Mouse (Mus musculus) C2C12 (cell line): ENCODE results near the gene Map7d1. TPM values are rescaled to one million over a fixed set of nuclear protein-coding genes. Genes with fewer than 3 reads are reported as not detected.

Experiments
- H3K27me3 ChIP-seq: one replicate; pipeline ENCODE4 v1.6.1; 2011; ENCODE audit not compliant: control insufficient read depth, insufficient read depth, insufficient read length
- H3K36me3 ChIP-seq: one replicate; pipeline ENCODE4 v1.6.1; 2011; ENCODE audit not compliant: control insufficient read depth, insufficient read depth
- H3K4me3 ChIP-seq: one replicate; pipeline ENCODE4 v1.5.1; 2011; ENCODE audit warnings: mild to moderate bottlenecking, control low read depth; ENCODE audit not compliant: poor library complexity, insufficient read depth, severe bottlenecking
- H3K79me2 ChIP-seq: one replicate; pipeline ENCODE4 v1.6.1; 2011; ENCODE audit not compliant: control insufficient read depth, insufficient read depth
- H3K79me3 ChIP-seq: one replicate; pipeline ENCODE4 v1.6.1; 2011; ENCODE audit warnings: low read depth, control low read depth
- H3ac ChIP-seq: one replicate; pipeline ENCODE3; 2011; ENCODE audit warnings: low read depth; ENCODE audit not compliant: control insufficient read depth, insufficient read length
- CEBPB ChIP-seq: IDR thresholded peaks from one replicate; pipeline ENCODE4 v1.6.1; 2011; ENCODE audit warnings: low read depth, mild to moderate bottlenecking, control low read depth, moderate library complexity
- CTCF ChIP-seq: IDR thresholded peaks from one replicate; pipeline ENCODE4 v1.5.1; 2011; ENCODE audit not compliant: control insufficient read depth, insufficient read depth, insufficient read length
- FOSL1 ChIP-seq: IDR thresholded peaks from one replicate; pipeline ENCODE4 v1.8.0; 2011; ENCODE audit warnings: mild to moderate bottlenecking, low read length; ENCODE audit not compliant: poor library complexity, insufficient read depth, severe bottlenecking
- MAX ChIP-seq: IDR thresholded peaks from one replicate; pipeline ENCODE4 v1.6.1; 2011; ENCODE audit warnings: mild to moderate bottlenecking, control low read depth
- MYOD1 ChIP-seq: IDR thresholded peaks from one replicate; pipeline ENCODE4 v1.6.1; 2011; ENCODE audit warnings: low read depth; ENCODE audit not compliant: control insufficient read depth, insufficient read length
- MYOG ChIP-seq: IDR thresholded peaks from one replicate; pipeline ENCODE4 v1.6.1; 2011; ENCODE audit not compliant: control insufficient read depth, insufficient read length; ENCODE audit errors: extremely low read depth
- USF1 ChIP-seq: IDR thresholded peaks from one replicate; pipeline ENCODE4 v1.6.1; 2011; ENCODE audit warnings: low read depth, mild to moderate bottlenecking, control low read depth, moderate library complexity
- polyA plus RNA-seq: library from polyadenylated mRNA; unstranded; fragments of >200 nt; fragmentation: generic; extraction: Trizol; gene quantifications from one replicate; pipeline ENCODE4 v1.2.1, GENCODE M21; 2012; ENCODE audit warnings: missing spikeins

Gene Map7d1
- polyA plus RNA-seq, 1 experiment = 130 TPM

DNA sequence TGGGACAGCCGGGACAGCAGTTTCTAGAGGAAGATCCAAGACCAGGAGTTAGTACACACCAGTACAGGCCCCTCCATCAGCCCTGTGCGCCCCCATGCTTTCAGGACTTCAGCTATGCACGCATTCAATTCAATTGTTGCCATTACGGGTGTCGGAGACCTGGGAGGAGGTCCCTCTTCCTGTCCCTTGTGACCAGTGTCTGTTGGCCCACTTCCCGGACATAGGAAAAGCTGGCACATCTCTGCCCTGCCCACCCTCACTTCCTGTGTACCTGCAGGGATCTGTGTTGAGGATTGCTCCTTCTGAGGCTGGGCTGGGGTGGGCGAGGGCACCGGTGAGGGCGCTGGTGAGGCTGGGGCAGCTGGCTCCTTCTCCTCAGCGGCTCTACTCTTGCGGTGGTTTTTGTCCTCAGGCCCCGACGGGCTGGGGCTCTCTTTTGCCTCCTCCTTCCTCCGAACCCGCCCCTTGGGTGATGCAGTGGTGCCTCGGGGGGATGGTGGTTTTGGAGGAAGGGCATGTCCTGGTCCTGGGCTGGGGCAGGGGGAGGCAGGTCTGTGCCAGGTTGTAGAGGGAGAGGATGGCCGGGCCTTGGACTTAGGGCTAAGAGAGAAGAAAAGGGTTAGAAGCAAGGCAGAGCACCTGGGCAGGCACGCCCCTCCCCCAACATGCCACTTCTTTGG is 21.5 kb downstream of the Map7d1 start:
- no peak overlapping the region for H3K4me3 ChIP-seq
- TF ChIP-seq MYOD1 (no peak), FOSL1 (no peak), USF1 (no peak), MYOG (no peak), CTCF (no peak), MAX (no peak), CEBPB (no peak)
- H3K79me2 ChIP-seq = peaks cover 25% of the 10 kb centered on the region
- no peaks in the 10 kb centered on the region for H3K27me3 ChIP-seq
- peaks cover 93% of the 10 kb centered on the region for H3K36me3 ChIP-seq
- peak overlapping the region; percentile 6 for H3ac ChIP-seq
- peaks cover 15% of the 10 kb centered on the region for H3K79me3 ChIP-seq

GRCm38 (mm10) chr4:126233676-126234308 is 22.4 kb downstream of the Map7d1 start:
- TF ChIP-seq MYOD1 (no peak), FOSL1 (no peak)
- peaks cover 17% of the 10 kb centered on the region for H3K79me2 ChIP-seq
- no peak overlapping the region for H3K4me3 ChIP-seq
- H3K79me3 ChIP-seq = peaks cover 11% of the 10 kb centered on the region
- H3K36me3 ChIP-seq = peaks cover 84% of the 10 kb centered on the region
- H3ac ChIP-seq = no peak overlapping the region
- no peaks in the 10 kb centered on the region for H3K27me3 ChIP-seq

DNA sequence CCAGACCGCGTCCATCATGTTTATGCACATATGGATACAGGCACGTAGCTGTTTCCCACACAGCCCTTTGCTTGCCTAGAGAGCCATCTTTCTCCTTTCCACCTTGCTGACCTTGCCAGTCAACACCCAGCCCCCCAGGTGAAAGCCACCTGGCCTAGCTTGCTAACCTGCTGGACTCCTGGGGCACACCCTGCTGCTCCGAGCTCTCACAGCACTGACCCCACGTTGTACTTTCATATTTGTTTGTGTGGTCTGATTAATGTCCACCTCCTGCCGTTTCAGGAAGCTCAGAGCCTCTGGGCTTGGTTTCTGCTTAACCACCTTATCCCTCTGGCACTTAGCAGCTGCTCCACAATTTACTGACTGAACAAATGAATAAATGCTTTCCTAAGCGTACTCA is 26.2 kb downstream of the Map7d1 start:
- TF ChIP-seq MYOD1 = no peak
- no peak for TF ChIP-seq USF1
- TF ChIP-seq MAX = no peak
- TF ChIP-seq FOSL1 = no peak
- no peak for TF ChIP-seq MYOG
- no peak for TF ChIP-seq CTCF
- Histone ChIP-seq H3K79me2 (no peaks in the 10 kb centered on the region), H3K36me3 (peaks cover 53% of the 10 kb centered on the region), H3K4me3 (no peak overlapping the region), H3ac (no peak overlapping the region), H3K27me3 (no peaks in the 10 kb centered on the region), H3K79me3 (no peaks in the 10 kb centered on the region)

GRCm38 (mm10) chr4:126228144-126228543 is 28.0 kb downstream of the Map7d1 start:
- peak overlapping the region; percentile 23 for H3ac ChIP-seq
- no peaks in the 10 kb centered on the region for H3K79me3 ChIP-seq
- H3K79me2 ChIP-seq = no peaks in the 10 kb centered on the region
- TF ChIP-seq MYOD1 (no peak), FOSL1 (no peak), MYOG (no peak), USF1 (no peak), MAX (no peak), CTCF (no peak), CEBPB (no peak)
- peaks cover 35% of the 10 kb centered on the region for H3K36me3 ChIP-seq
- H3K27me3 ChIP-seq = no peaks in the 10 kb centered on the region
- H3K4me3 ChIP-seq = no peak overlapping the region

- H3K4me3 ChIP-seq = no peak overlapping the region
- H3K36me3 ChIP-seq = peaks cover 26% of the 10 kb centered on the region
- TF ChIP-seq USF1 (no peak), MAX (peak; percentile 32), CEBPB (peak; percentile 45), MYOD1 (no peak), MYOG (no peak), FOSL1 (no peak), CTCF (peak; percentile 59)
- H3K27me3 ChIP-seq = no peaks in the 10 kb centered on the region
- H3K79me3 ChIP-seq = no peaks in the 10 kb centered on the region
- peak overlapping the region; percentile 33 for H3ac ChIP-seq
- no peaks in the 10 kb centered on the region for H3K79me2 ChIP-seq
Measured at GRCm38 (mm10) chr4:126227077-126227761, 28.9 kb downstream of the Map7d1 start.

DNA sequence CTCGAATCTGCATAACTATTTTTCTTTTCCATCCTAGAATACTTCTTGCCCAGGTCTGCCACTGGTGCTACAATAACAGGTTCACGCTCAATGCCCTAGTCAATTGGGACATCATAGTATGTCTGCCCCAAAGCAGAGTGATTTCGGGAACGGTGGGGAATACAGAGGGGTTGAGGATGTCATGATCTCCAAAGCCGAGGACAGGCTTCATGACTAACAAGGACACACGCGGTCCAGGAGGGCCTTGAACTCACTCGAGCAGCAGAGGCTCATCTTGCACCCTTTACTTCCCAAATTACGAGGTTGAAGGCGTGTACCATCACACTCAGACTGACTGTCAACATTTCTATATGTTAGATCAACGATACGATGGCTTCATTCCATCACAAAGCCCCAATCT is 29.5 kb downstream of the Map7d1 start:
- no peaks in the 10 kb centered on the region for H3K27me3 ChIP-seq
- H3K4me3 ChIP-seq = no peak overlapping the region

More for the DNA sequence above, 29.5 kb downstream of the Map7d1 start:
- H3K36me3 ChIP-seq = peaks cover 20% of the 10 kb centered on the region
- H3K79me3 ChIP-seq = no peaks in the 10 kb centered on the region
- no peaks in the 10 kb centered on the region for H3K79me2 ChIP-seq
- H3ac ChIP-seq = no peak overlapping the region
- no peak for TF ChIP-seq USF1
- TF ChIP-seq CTCF = no peak
- TF ChIP-seq CEBPB = no peak
- TF ChIP-seq MYOG = no peak
- TF ChIP-seq MAX = no peak
- TF ChIP-seq FOSL1 = no peak
- TF ChIP-seq MYOD1 = no peak
